Mouse (Mus musculus): ENCODE results near the gene Acss2.

Acss2 gene

GRCm38 (mm10) chr2:155517455-155518423 is at the start of gene Acss2, which contains the start of gene Ggt7:
Acss2 (plus strand) TSS chr2:155517948.
Ggt7 (minus strand) TSS chr2:155518237.
- DNase-seq (ENCODE audit: low read depth, low spot score), result peak; percentile 96

- DNase-seq (ENCODE audit: low read depth, low spot score), result peak; percentile 22
Observed at GRCm38 (mm10) chr2:155472671-155473569, 44.8 kb upstream of the Acss2 start.

GRCm38 (mm10) chr2:155473570-155474088 is 44.1 kb upstream of the Acss2 start, which contains the start of gene Ncoa6:
Ncoa6 (minus strand) TSS chr2:155473894.
- peak; percentile 60 for DNase-seq (ENCODE audit: low read depth, low spot score)

- peak; percentile 62 for DNase-seq (ENCODE audit: low read depth, low spot score)
Observed at GRCm38 (mm10) chr2:155482021-155482420, 35.7 kb upstream of the Acss2 start.

- no peak for DNase-seq (ENCODE audit: low read depth, low spot score)
Observed at GRCm38 (mm10) chr2:155490998-155491397, 26.8 kb upstream of the Acss2 start.

- DNase-seq (ENCODE audit: low read depth, low spot score), result no peak
Observed at GRCm38 (mm10) chr2:155502596-155502995, 15.2 kb upstream of the Acss2 start.

GRCm38 (mm10) chr2:155504440-155505355 is 13.1 kb upstream of the Acss2 start:
- no peak for DNase-seq (ENCODE audit: low read depth, low spot score)

GRCm38 (mm10) chr2:155505811-155506210 is 11.9 kb upstream of the Acss2 start:
- no peak for DNase-seq (ENCODE audit: low read depth, low spot score)

GRCm38 (mm10) chr2:155507721-155508470 is 9.9 kb upstream of the Acss2 start:
- no peak for DNase-seq (ENCODE audit: low read depth, low spot score)

- DNase-seq (ENCODE audit: low read depth, low spot score), result no peak
Observed at GRCm38 (mm10) chr2:155512479-155512878, 5.3 kb upstream of the Acss2 start.

- DNase-seq (ENCODE audit: low read depth, low spot score), result no peak
Observed at GRCm38 (mm10) chr2:155513543-155513942, 4.2 kb upstream of the Acss2 start.

- no peak for DNase-seq (ENCODE audit: low read depth, low spot score)
Observed at GRCm38 (mm10) chr2:155514666-155515065, 3.1 kb upstream of the Acss2 start.

GRCm38 (mm10) chr2:155515941-155516340 is 1.8 kb upstream of the Acss2 start:
- DNase-seq (ENCODE audit: low read depth, low spot score), result peak; percentile 51

- peak; percentile 40 for DNase-seq (ENCODE audit: low read depth, low spot score)
Observed at GRCm38 (mm10) chr2:155518531-155519270, 953 bp downstream of the Acss2 start.

GRCm38 (mm10) chr2:155523706-155524105 is 6.0 kb downstream of the Acss2 start:
- DNase-seq (ENCODE audit: low read depth, low spot score), result no peak

- DNase-seq (ENCODE audit: low read depth, low spot score), result no peak
Observed at GRCm38 (mm10) chr2:155524378-155524777, 6.6 kb downstream of the Acss2 start.

- DNase-seq (ENCODE audit: low read depth, low spot score), result no peak
Observed at GRCm38 (mm10) chr2:155527367-155527766, 9.6 kb downstream of the Acss2 start.

- no peak for DNase-seq (ENCODE audit: low read depth, low spot score)
Observed at GRCm38 (mm10) chr2:155536292-155536691, 18.5 kb downstream of the Acss2 start.

- DNase-seq (ENCODE audit: low read depth, low spot score), result no peak
Observed at GRCm38 (mm10) chr2:155537761-155538462, 20.2 kb downstream of the Acss2 start.

Measured in c-Kit-negative CD71-positive TER-119-positive erythroid progenitor cells, embryonic 14.5 days (primary cell).